Mouse (Mus musculus): ENCODE measurements around the gene Dlg2.
A peak's percentile ranks its signal among the peaks of the same experiment; 100 is the strongest.

The Dlg2 gene

DNA sequence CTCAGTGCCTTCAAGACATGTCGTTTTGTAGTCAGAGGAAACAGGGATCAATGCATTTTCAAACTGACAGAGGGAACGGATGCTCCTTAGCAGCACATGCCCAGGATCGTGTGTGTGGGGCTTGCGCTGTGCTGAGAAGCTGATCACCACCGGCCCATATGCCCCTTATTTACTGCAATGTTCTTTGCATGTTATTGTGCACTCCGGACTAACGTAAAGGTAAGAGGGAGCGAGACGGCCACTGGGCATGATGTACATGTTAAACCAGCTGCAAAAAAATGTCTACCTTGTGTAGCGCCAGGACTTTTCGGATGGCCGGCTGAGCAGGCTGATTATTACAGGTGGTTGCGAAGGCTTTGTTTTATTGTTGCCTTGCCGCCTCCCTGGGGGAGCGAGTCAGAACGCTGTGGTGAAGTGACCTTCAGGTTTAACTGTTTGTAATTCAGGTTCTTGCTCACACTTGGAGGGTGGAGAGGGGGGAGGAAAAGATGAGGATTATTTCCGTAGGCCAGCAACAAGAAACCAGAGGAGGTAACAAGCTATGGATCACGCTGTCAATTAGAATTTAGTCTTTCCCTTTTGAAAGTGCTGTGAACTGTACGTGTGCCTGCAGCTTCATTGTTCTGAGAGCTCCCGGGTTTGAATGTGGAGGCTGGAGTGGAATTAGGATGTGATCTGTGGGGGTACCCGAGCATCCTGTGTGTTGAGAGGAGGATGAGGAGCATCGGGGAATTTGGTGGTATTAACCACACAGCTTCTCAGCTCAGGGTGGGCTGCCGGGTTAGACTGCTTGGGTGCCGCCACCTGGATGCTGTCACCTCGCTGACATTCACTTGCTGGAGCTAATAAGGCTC lies 614.6 kb downstream of the Dlg2 start:
- DNase-seq: no peak

GRCm38 (mm10) chr7:91096467-91096866 lies 620.0 kb downstream of the Dlg2 start:
- DNase-seq: no peak

DNA sequence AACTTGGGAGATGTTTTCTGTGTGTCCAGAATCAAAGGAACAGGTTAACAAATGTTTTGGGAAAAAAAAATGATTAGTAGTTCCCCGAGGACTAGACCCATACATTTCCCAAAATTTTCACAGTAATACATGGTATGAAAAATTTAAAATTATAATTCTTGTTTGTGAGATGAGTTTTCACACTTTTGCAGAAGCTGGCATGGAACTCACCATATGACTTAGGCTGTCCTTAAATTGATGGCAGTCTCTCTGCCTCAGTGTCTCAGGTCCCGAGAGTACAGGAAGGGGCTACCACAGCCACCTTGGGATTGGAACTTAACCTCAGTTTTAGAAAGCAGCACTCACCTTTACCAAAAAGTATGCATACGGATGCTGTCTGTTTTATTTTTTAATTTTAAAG lies 622.0 kb downstream of the Dlg2 start:
- no peak for DNase-seq

- DNase-seq: no peak
Observed at GRCm38 (mm10) chr7:91109575-91109974, 633.1 kb downstream of the Dlg2 start.

- DNase-seq: no peak
Observed at GRCm38 (mm10) chr7:91132128-91132527, 655.7 kb downstream of the Dlg2 start.

DNA sequence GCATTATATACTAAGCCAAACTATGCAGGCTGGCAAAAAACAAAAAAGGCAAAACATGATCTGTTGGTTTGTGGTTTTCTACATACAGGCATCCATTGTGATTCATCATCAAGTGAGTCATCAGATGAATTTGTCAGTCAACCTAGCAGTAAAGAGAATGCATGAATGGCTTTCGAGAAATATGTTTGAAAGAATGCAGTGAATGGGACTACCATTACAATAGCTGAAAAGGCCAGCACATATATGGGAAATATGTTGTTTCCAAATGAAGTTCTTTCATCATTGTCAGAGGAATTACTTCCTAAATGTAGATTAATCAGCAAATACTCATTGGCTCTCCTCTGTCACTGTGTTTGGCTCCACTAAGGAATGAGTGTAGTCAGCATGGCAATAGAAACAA lies 677.6 kb downstream of the Dlg2 start:
- no peak for DNase-seq

DNA sequence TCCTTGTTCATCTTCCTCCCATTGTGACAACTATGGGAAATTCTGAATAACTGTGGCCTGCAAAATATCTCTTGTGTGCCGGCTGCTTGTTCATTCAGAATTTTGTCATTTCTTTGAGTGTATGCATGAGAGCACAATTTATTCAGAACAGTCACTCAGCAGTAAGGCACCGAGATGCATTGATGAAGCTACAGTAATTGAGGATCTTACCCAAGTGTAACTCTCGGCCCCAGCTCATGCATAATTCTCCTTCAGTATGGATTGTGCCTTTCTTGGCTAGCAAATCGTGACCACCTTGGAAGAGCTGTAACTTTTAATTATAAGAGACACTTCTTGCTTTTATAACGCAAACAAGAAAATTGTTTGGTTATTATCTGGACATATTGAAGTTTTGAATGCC lies 682.7 kb downstream of the Dlg2 start:
- DNase-seq: no peak

DNA sequence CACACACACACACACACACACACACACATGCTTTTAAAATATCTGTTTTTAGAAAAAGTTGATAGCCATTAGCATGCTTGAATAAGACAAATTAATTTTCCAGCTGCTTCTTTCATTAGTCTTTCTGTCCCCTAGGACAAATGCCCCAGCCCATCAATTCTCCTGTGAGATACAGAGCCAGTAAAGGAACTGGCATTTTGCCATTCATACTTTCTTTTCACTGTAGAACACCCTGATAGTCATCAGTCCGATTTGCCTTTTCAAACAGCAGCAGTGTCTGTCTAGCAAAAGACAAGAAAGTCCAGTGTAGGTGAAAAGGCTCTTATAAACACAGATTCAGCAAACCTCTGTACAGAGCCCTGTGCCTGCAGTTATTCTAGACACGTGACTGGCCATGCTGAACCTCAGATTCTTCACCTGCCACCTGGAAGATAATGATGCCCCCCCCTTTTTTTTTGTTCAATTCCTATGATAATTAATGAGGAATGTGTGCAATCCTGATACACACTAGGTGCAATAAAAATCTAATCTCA lies 685.2 kb downstream of the Dlg2 start:
- DNase-seq: no peak

- DNase-seq: no peak
Observed at GRCm38 (mm10) chr7:91173560-91173959, 697.1 kb downstream of the Dlg2 start.

DNA sequence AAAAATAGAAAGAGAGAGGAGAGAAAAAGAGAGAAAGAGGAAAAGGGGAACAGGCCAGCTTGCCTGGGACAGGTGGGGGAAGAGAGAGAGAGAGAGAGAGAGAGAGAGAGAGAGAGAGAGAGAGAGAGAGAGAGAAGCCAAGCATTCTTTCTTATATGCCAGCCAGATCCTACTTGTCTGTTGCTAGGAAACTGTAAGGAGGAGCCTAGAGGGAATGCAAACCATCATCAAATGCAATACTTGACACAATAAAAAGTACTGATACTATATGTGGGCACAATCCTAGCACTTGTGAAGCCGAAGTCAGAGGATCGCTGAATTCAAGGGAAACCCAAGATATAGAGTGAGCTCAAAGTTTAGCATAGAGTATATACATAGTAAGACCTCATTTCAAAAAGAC lies 711.7 kb downstream of the Dlg2 start:
- DNase-seq: no peak

DNA sequence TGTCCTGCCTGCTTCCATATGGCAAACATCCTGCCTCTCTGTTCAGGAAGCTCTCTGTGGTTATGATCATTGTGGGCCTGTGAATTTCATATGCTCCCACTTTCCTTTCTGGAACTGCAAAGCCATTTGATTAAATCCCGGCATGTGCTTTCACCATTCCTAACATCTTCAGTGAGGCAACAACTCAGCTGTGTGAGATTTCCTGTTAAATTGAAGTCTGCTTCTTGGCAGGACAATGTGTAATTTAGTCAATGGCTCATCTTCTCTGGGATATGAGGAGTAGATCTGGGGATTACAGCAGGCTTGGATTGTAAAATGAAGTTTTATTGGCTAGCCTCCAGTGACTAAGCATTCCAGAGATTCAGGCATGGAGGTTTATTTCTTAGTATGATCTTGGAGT lies 722.9 kb downstream of the Dlg2 start:
- no peak for DNase-seq

- no peak for DNase-seq
Observed at GRCm38 (mm10) chr7:91208083-91208852, 731.8 kb downstream of the Dlg2 start.

DNA sequence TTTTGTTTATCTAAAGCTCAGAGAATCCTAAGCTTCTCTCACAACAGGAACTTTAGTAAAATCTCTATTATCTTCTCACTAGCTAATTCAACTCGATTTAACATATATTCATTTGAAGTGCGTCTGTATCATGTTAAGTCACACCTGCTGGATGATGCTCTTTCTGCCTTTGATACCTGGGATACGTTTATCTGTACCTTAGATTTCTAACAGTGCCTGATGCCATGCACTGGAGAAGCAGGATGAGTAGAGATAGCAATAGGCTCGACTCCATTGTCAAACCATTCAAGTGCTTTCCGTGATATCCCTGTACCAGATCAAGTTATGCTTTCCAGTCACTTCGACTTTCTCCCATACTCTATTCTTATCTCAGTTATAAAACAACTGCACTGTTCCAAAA lies 732.5 kb downstream of the Dlg2 start:
- no peak for DNase-seq

DNA sequence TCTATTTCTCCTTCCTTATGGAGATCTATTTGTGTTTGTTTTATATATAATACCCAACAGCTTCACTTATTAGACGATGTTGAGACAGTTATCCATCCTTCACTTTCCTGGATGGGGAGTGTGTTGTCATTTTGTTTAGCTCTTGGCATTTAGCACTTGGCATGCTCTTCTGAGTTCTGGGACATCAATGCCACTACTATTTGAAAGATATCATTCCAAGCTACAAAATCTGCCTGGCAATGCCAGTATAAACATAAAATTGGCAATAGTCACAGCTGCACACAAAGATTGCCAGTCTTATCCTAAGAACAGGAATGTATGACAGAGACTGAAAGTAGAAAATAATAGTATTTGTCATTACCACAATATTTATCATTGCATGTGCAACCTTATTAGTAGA lies 735.8 kb downstream of the Dlg2 start:
- DNase-seq: no peak

DNA sequence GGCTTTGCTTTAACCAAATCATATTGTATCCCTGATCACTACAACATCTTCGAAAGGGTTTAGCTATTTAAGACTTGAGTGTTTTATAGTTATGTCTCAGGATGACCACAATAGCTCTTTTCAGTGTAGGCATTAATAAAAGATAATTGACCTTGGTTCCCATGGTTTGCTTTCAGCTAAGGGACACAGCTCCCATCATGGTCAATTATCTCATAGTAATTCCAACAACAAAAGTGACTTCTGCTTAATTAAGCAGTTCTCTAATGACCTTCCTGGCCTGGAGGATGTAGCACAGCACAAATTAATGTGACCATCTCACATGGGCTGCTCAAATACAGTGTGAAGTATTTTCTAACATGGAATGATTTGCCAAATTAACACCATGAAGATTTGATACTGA lies 738.4 kb downstream of the Dlg2 start:
- DNase-seq: no peak

DNA sequence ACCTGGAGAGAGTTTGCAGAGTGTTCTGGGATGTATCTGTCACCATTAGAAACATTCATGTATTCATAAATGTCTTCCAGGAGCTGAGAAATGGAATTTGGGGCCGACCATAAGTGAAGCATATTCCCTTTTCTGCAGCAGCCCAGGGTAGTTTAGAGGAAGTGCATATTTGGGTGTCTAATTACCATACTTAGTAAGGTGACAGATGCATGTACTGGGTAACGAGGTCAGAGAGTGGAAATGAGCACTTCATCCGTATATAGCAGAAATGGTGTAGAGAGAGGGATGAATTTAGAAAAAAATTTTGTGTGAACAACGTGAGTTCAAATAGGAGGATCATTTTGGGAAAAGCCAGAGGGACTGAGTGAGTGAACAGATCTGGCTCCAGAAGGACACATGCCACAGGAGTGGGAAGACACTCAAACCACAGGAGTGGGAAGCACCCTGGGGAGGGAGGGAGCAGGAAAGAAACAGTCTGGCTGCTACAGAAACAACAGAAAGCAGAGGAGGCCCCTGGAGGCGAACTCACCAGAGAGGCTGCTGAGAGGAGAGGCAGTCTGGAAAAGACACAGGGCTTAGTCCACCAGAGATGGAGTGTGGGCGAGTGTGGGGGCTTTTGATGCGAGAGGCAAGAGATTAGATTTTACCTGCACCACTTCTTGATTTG lies 742.0 kb downstream of the Dlg2 start:
- DNase-seq: no peak

DNA sequence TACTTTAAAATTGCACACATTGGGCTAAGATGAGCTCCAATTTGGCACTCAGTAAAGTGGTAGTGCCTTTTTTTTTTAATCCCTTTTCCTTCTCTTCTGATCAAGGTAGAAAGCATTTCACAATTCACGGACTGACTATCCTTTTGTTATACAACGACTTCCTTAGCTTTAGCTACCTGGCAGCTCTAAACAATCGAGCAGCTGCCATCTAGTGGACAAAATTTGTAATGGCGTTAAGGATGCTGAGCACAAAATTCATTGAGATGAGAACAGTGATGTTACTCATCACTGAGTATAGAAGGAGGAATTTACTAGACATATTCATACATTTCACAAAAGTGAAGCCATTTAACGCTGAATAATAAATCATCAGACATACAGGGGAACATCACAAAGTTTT lies 750.0 kb downstream of the Dlg2 start:
- DNase-seq: peak in 1 of 2 experiments; percentile 23

- DNase-seq: no peak
Observed at GRCm38 (mm10) chr7:91241718-91242117, 765.2 kb downstream of the Dlg2 start.

- DNase-seq: no peak
Observed at GRCm38 (mm10) chr7:91261672-91262030, 785.2 kb downstream of the Dlg2 start.

GRCm38 (mm10) chr7:91262031-91262951 lies 785.8 kb downstream of the Dlg2 start:
- DNase-seq: no peak

- no peak for DNase-seq
Observed at GRCm38 (mm10) chr7:91262998-91263397, 786.5 kb downstream of the Dlg2 start.

DNA sequence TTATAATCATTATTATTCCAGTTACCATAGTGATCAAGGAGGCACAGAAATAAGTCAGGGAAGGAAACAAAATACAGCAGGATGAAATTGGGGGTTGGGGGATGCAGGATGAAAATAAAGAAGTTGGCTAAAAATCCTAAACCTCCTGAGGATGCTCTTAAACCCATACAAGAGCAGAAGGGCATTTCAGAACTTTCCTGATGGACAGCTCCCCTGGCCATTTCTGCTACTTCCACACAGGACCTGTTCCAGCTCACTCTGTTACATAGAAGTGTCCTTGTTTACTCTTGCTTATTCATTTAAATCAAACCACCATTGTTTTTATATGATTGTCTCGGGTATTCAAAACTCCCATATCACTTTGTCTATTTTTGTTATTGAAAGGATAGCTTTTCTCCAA lies 791.3 kb downstream of the Dlg2 start:
- no peak for DNase-seq
